Mouse (Mus musculus) left cerebral cortex, adult 8-10 months (tissue): Measurements from ENCODE around the gene Gm49403. TPM values are rescaled to one million over a fixed set of nuclear protein-coding genes. Genes with fewer than 3 reads are reported as not detected.

Source experiments
- DNase-seq, 2 experiments: peaks; one replicate each; pipeline ENCODE4 v3.0.0; 2022; ENCODE audit warnings: low spot score in 2 of 2
- microRNA-seq, 2 experiments: library from miRNA; unstranded; fragments of <30 nt; microRNA quantifications; one replicate each; pipeline ENCODE4 v1.2.0; 2022
- total RNA-seq, 4 experiments: library from RNA; stranded (reverse); gene quantifications; 2 replicates each; pipeline ENCODE4 v1.2.4; 2022

Gm49403 gene
- total RNA-seq, 4 experiments from 2014 or later: not detected

DNA sequence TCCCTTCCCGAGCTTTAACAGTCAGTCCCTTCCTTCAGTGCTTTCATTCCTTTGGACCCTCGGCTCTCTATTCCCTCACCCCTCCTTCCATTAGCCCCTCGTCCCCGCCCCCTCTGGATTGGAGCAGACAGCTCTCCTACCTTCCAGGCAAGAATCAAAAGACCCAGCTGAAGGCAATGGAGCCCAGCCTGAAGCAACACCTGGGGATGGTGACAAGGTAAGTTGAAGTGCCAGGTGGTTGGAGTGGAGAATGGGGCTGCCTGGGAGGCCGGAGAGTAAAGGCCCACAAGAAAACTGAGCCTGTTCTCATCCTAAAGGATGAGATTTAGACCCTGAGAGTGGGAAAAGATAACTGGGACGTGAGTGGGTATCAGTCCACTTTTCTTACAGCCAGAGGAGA is 24.8 kb downstream of the Gm49403 start:
- no peak for DNase-seq

DNA sequence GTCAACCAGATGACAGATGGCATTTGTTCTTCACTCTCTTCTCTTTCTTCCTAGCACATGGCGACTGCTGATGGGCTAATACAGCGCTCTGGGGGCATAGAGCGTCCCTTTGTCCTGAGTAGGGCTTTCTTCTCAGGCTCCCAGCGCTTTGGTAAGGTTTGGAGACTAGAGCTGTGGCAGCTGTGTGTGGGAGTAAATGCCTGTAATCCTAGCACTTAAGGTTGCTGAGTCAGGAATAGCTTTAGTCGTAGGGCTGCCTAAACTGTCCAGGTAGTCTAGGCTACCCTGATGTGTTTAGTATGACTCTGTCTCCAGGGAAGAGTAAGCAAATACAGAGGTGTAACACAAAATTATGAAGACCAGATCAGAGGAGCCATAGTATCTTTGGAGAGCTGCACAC is 28.1 kb downstream of the Gm49403 start:
- DNase-seq: no peak

DNA sequence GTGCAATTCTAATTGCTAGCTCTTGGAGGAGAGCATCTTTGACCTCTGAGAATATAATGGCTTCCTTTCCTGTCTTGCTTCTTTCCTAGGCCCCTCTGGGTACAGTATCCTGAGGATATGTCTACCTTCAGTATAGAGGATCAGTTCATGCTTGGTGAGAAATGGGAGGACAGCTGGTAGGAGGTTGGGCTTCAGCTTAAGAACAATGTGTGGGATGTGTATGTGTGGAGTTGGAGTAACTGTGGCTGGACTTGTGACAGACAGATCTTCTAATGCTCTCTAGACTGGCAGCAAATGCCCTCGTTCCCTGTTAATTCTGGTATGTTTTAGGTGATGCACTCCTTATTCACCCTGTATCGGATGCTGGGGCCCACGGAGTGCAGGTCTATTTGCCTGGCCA is 30.5 kb downstream of the Gm49403 start:
- no peak for DNase-seq

DNA sequence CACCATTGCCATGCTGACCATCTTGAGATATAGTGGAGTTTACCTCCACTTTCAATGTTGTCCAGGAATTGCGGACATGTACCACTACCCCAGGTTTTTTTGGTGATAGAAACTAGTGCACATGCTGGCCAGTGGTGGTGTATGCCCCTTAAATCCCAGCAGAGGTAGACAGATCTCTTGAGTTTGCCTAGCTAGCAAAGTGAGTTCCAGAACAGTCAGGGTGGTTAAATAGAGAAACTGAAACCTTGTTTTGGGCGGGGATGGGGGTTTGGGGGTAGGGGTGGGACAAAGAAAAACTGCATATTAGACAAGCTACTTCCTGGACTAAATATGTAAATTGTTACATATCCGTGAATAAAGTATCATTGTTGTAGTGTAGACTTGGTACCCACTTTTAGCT is 35.3 kb downstream of the Gm49403 start:
- DNase-seq: no peak

GRCm38 (mm10) chr19:8919684-8920072 is 35.9 kb downstream of the Gm49403 start:
- no peak for DNase-seq

DNA sequence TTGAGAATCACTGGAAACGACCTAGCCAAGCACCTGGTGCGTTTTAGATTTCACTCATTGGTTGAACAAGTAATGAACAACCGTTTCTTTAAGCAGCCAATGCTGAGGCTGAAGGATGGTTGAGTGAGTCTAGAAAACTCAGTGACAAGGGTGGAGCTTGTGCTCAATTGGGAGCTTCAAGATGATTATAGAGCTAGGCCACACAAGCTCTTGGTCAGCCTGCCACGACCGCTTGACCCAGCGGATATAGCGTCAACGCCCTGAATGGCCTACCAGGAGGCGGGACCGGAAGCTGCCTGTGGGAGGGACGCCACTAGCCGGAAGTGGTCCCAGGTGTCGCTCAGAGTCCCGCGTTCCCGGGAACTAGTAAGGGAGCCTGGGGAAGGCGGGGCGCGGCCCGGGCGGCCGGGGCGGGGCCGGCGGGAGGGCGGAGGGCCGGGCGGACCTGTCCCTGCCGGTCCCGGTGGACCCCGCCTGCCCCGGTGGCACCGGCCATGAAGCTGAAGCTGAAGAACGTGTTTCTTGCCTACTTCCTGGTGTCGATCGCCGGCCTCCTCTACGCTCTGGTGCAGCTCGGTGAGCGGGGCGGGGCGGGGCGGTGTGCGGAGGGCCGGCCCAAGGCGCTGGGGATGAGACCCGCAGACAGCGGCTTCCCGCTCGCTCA is 36.5 kb downstream of the Gm49403 start, which contains the start of gene B3gat3:
TSS of gene B3gat3 (plus strand) at position 302 of the 664 bp plus-strand sequence.
- peak; percentile 89 to 94 for DNase-seq

- DNase-seq: no peak
These were observed 37.1 kb downstream of the Gm49403 start for GRCm38 (mm10) chr19:8920836-8921291.

GRCm38 (mm10) chr19:8921741-8922140 is 38.0 kb downstream of the Gm49403 start:
- no peak for DNase-seq

- DNase-seq: no peak
These were observed 43.0 kb downstream of the Gm49403 start for GRCm38 (mm10) chr19:8926766-8927165.

DNA sequence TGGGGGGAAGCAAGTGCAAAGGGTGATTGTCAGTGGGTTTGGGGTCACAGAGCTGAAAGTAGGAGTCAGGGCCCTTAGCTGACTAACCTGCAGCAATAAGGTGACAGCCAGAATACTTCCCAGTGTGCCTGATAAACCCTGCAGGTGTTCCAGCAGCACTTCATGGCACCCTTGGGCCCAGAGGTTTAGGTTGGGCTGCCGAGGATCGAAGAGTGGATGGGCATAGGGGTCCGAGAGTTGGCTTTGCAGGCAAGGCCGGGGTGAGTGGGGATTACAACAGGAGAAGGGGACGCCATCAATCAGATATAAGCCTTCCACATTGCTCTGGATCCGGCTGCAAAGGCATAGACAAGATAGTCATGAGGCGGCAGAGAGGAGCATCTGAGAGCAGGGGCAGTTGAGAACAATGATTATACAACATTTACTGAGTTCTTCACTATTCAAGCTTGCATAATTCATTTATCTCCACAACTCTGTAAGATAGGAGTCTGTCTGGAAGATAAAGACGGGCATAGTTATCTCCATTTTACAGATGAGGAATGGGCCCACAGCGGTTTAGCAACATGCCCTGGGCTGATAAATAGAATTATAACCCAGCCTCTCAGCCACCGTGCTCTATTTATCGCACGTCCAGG is 44.3 kb downstream of the Gm49403 start:
- no peak for DNase-seq

DNA sequence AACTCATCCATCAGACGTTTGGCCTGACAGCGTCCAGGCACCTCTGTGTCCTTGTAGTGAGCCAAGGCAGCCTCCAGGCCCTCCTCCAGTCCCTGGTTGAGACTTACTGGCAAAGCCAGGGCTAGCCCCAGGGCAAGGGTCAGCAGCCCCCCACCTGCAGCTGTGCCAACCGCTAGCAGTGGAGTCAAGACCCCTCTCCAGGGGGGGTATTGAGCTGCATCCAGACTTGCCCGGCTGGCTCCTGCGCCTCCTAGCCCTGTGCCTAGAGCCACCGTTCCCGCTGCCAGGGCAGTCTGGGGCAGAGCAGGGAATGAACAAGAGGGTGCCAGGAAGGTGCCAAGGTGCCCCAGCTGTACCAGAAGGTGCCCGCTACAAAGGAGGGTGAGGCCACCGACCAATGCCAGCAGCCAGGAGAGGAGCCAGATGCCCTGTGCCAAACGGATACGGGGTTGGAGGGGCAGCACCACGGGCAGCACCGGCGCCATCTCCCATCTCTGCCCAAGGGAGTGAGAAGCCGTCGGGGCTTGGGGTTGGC is 45.0 kb downstream of the Gm49403 start:
- DNase-seq: no peak

DNA sequence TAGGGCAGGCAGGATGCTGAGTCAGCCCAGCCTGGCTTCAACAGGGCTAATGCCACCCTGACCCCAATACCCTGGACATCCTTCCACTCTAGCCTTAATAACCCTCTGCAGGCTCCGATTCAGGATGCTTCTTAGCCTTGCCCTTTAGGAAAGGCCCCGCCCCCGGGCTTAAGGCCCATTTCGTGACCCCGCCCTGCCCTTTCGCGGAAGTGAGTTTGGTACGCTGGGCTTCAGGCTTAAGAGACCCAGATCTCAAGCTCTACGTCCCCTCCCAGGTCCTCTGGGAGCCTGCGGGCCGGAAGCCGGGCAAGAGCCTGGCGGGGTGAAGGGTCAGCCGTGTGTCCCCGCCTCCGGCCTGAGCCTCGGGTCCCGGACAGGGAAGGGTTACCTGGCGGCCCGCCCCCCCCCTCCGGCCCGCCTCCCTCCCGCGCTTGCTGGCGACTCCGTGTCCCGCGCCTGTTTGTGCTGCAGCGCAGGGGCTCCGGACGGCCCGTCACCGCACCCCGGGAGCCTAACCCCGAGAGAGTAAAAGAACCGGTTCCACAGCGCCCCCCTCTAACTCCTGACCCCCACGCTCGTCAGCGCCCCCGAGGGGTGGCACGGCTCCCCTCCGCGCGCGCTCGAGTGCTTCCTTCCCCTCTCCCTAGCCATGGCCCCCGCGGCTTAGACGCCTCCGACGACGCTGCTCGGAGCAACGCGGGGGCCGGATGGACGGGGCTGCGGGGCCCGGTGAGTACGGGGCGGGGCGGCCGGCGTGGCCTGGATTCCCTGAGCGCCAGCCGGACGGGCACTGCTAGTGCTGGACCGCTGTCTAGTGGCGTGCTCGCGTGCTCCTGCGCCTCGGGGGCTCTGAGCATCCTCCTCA is 45.7 kb downstream of the Gm49403 start, which contains the start of the genes Rom1 and Eml3:
TSS of gene Rom1 (minus strand) at position 133 of the 865 bp plus-strand sequence.
TSS of gene Eml3 (plus strand) at position 329 of the 865 bp plus-strand sequence.
- peak; percentile 49 to 62 for DNase-seq

GRCm38 (mm10) chr19:8930117-8930516 is 46.4 kb downstream of the Gm49403 start:
- DNase-seq: no peak

DNA sequence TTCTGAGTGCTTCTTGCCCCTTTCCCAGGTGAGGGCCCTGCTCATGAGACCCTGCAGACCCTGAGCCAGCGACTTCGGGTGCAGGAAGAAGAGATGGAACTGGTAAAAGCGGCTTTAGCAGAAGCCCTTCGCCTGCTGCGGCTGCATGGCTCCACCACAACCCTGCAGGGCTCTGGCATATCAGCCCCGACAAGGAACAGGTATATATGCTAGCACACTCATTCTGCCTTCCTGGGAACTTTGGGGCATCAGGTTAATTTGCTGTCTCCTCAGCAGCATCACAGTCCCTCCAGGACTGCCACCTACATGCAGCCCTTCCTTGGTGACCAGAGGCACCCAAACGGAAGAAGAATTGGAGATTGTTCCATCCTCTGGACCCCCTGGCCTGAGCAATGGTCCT is 47.0 kb downstream of the Gm49403 start:
- no peak for DNase-seq

- no peak for DNase-seq
These were observed 53.0 kb downstream of the Gm49403 start for GRCm38 (mm10) chr19:8936736-8937135.

Small RNAs within 50 kb of the gene (microRNA-seq; reads per million reads assigned to microRNA genes)
- gene Mir5136: 0 to 0.66 reads per million in 2 experiments

Other genes starting within 250 kb of the Gm49403 start
- gene Chrm1, start 220.1 kb upstream of the Gm49403 start, total RNA-seq: 100 to 1,000 TPM; 131 to 142 (median 136) TPM
- 100 to 1,000 TPM; 147 to 155 (median 150) TPM for gene Slc3a2, start 160.6 kb upstream of the Gm49403 start, total RNA-seq
- 10 to 100 TPM; 43.0 to 47.5 (median 45.1) TPM for gene Wdr74, start 148.1 kb upstream of the Gm49403 start, total RNA-seq
- 1 to 10 TPM in 2 of 4 experiments, not detected in 2; 1.4 to 2.0 TPM for gene 1700092M07Rik, start 143.2 kb upstream of the Gm49403 start, total RNA-seq
- gene Stx5a, start 142.5 kb upstream of the Gm49403 start, total RNA-seq: 10 to 100 TPM; 59.6 to 66.4 (median 65.6) TPM
- gene Nxf1, start 126.9 kb upstream of the Gm49403 start, total RNA-seq: 10 to 100 TPM; 77.1 to 88.0 (median 80.2) TPM
- gene Tmem223, start 112.9 kb upstream of the Gm49403 start, total RNA-seq: 10 to 100 TPM; 58.9 to 78.6 (median 67.2) TPM
- 10 to 100 TPM; 11.3 to 14.6 (median 12.4) TPM for gene Tmem179b, start 109.5 kb upstream of the Gm49403 start, total RNA-seq
- gene Taf6l, start 97.5 kb upstream of the Gm49403 start, total RNA-seq: 10 to 100 TPM; 13.7 to 18.1 (median 15.9) TPM
- 100 to 1,000 TPM; 107 to 116 (median 109) TPM for gene Polr2g, start 85.4 kb upstream of the Gm49403 start, total RNA-seq
- gene Zbtb3, start 81.4 kb upstream of the Gm49403 start, total RNA-seq: 1 to 10 TPM; 4.9 to 7.3 (median 5.8) TPM
- gene Ttc9c, start 64.6 kb upstream of the Gm49403 start, total RNA-seq: 10 to 100 TPM; 38.5 to 40.8 (median 39.2) TPM
- gene Hnrnpul2, start 63.9 kb upstream of the Gm49403 start, total RNA-seq: 100 to 1,000 TPM; 113 to 120 (median 118) TPM
- gene AC129217.1, start 54.2 kb upstream of the Gm49403 start, total RNA-seq: not detected
- 100 to 1,000 TPM; 100 to 111 (median 105) TPM for gene Bscl2, start 46.5 kb upstream of the Gm49403 start, total RNA-seq
- gene Gng3, start 44.7 kb upstream of the Gm49403 start, total RNA-seq: 100 to 1,000 TPM; 153 to 200 (median 171) TPM
- 1 to 10 TPM in 2 of 4 experiments, under 1 TPM in 2; 0.68 to 1.5 (median 0.96) TPM for gene Lrrn4cl, start 33.2 kb upstream of the Gm49403 start, total RNA-seq
- 100 to 1,000 TPM; 110 to 127 (median 113) TPM for gene Ubxn1, start 12.4 kb upstream of the Gm49403 start, total RNA-seq
- gene Uqcc3, start 3.0 kb upstream of the Gm49403 start, total RNA-seq: 10 to 100 TPM; 30.4 to 37.2 (median 33.3) TPM
- 1 to 10 TPM; 4.7 to 9.0 (median 6.3) TPM for gene Lbhd1, start 198 bp upstream of the Gm49403 start, total RNA-seq
- gene 1810009A15Rik, start 4.9 kb downstream of the Gm49403 start, total RNA-seq: 10 to 100 TPM; 20.8 to 25.2 (median 21.8) TPM
- 1 to 10 TPM; 1.4 to 5.6 (median 2.6) TPM for gene Gm49416, start 5.0 kb downstream of the Gm49403 start, total RNA-seq
- gene Ints5, start 9.1 kb downstream of the Gm49403 start, total RNA-seq: 10 to 100 TPM; 21.7 to 24.9 (median 22.1) TPM
- 100 to 1,000 TPM in 3 of 4 experiments, 10 to 100 TPM in 1; 100.0 to 104 (median 103) TPM for gene Ganab, start 14.1 kb downstream of the Gm49403 start, total RNA-seq
- gene B3gat3, start 36.4 kb downstream of the Gm49403 start, total RNA-seq: 100 to 1,000 TPM; 155 to 175 (median 172) TPM
- 10 to 100 TPM in 1 of 4 experiments, 1 to 10 TPM in 3; 7.9 to 10.1 (median 8.9) TPM for gene Rom1, start 45.4 kb downstream of the Gm49403 start, total RNA-seq
- 10 to 100 TPM; 12.6 to 15.3 (median 13.8) TPM for gene Eml3, start 45.6 kb downstream of the Gm49403 start, total RNA-seq
- 10 to 100 TPM; 46.8 to 53.8 (median 50.4) TPM for gene Mta2, start 57.9 kb downstream of the Gm49403 start, total RNA-seq
- gene Tut1, start 69.9 kb downstream of the Gm49403 start, total RNA-seq: 10 to 100 TPM; 20.5 to 26.0 (median 22.1) TPM
- 100 to 1,000 TPM; 224 to 271 (median 243) TPM for gene Eef1g, start 83.1 kb downstream of the Gm49403 start, total RNA-seq
- gene Ahnak, start 105.4 kb downstream of the Gm49403 start, total RNA-seq: 10 to 100 TPM; 24.9 to 29.0 (median 27.5) TPM
- not detected for gene Scgb1a1, start 204.0 kb downstream of the Gm49403 start, total RNA-seq